Mouse (Mus musculus) layer of hippocampus, adult 6 months (tissue): ENCODE results near the gene Cx3cl1. TPM values are rescaled to one million over a fixed set of nuclear protein-coding genes. Genes with fewer than 3 reads are reported as not detected.

Experiments
- long read RNA-seq, 2 experiments: library from polyadenylated mRNA; unstranded; transcript quantifications; one replicate each; pipeline ENCODE4 v2.0.0; 2019 to 2020
- polyA plus RNA-seq: library from polyadenylated mRNA; unstranded; fragments of <200 nt; fragmentation: Nextera tagmentation; gene quantifications from 2 replicates; pipeline ENCODE4 v1.2.3, GENCODE M21; 2021

The Cx3cl1 gene
- polyA plus RNA-seq, result 391 and 504 TPM in 2 replicates
- long read RNA-seq, experiment 1, transcript Cx3cl1-201 (3 exons, 3,315 nt), result major isoform, 69 of 146 reads
- long read RNA-seq, experiment 1, partial matches to known transcripts, result 0 of 146 reads
- long read RNA-seq, experiment 1, other reads (novel, unspliced or antisense), result 77 of 146 reads
- long read RNA-seq, experiment 2, transcript Cx3cl1-201 (3 exons, 3,315 nt), result major isoform, 601 of 831 reads
- long read RNA-seq, experiment 2, partial matches to known transcripts, result 215 of 831 reads
- long read RNA-seq, experiment 2, other reads (novel, unspliced or antisense), result 11 of 831 reads

DNA sequence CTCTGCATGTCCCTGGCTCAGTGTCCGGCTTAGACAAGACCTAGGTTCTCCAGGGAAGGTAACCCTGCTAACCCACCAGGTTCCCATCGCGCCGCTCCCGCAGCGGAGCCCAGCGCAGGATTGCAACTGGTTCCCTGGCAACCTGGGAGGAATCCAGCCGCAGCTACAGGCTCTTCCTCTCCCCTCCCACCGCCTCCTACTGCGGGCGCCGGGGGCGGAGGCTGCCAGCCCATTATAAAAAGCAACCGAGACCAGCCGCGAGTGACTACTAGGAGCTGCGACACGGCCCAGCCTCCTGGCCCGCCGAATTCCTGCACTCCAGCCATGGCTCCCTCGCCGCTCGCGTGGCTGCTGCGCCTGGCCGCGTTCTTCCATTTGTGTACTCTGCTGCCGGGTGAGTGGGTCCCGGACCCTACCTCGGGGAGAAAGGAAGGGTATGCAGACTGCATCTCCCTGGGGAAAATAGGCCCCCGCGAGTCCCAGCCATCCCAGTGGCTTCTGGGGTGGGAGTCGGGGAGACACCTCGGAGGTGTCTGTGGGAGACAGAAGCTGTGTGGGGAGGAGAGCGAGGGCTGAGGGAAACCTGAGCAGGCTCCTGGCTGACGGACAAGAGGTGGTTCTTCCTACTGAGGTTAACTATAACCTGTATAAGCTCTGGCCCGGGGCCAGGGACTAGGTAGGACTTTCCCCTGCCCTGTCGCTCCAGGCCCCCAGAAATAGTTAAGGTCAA lies at the start of gene Cx3cl1:
Cx3cl1 (plus strand) TSS at position 69 of the 730 bp plus-strand sequence.

GRCm38 (mm10) chr8:94745476-94746184 lies 26.2 kb upstream of the Cx3cl1 start, which contains the start of gene Ccl22:
TSS of gene Ccl22 (plus strand) at chr8:94745590.

GRCm38 (mm10) chr8:94810153-94810552 lies 38.3 kb downstream of the Cx3cl1 start, which contains the start of gene Ccl17:
TSS of gene Ccl17 (plus strand) at chr8:94810453.

Other genes starting within 250 kb of the Cx3cl1 start
- gene Cpne2, start 239.0 kb upstream of the Cx3cl1 start, polyA plus RNA-seq, result 33.3 and 40.4 TPM in 2 replicates
- 15.5 and 16.0 TPM in 2 replicates for gene Rspry1, start 170.1 kb upstream of the Cx3cl1 start, polyA plus RNA-seq
- 25.2 and 27.1 TPM in 2 replicates for gene Fam192a, start 170.0 kb upstream of the Cx3cl1 start, polyA plus RNA-seq
- 23.3 and 35.6 TPM in 2 replicates for gene Arl2bp, start 105.4 kb upstream of the Cx3cl1 start, polyA plus RNA-seq
- gene Pllp, start 75.7 kb upstream of the Cx3cl1 start, polyA plus RNA-seq, result 50.3 and 57.9 TPM in 2 replicates
- 0.06 and 0.14 TPM in 2 replicates for gene Ccl22, start 26.4 kb upstream of the Cx3cl1 start, polyA plus RNA-seq
- 1.9 and 2.8 TPM in 2 replicates for gene Ccl17, start 38.4 kb downstream of the Cx3cl1 start, polyA plus RNA-seq
- 65.1 and 67.2 TPM in 2 replicates for gene Coq9, start 66.3 kb downstream of the Cx3cl1 start, polyA plus RNA-seq
- gene Ciapin1, start 66.3 kb downstream of the Cx3cl1 start, polyA plus RNA-seq, result 33.6 and 34.4 TPM in 2 replicates
- 155 and 156 TPM in 2 replicates for gene Polr2c, start 85.4 kb downstream of the Cx3cl1 start, polyA plus RNA-seq
- gene Dok4, start 104.3 kb downstream of the Cx3cl1 start, polyA plus RNA-seq, result 6.1 and 7.5 TPM in 2 replicates
- 1.6 and 2.5 TPM in 2 replicates for gene Ccdc102a, start 146.1 kb downstream of the Cx3cl1 start, polyA plus RNA-seq
- not detected in 2 replicates for gene Adgrg5, start 151.7 kb downstream of the Cx3cl1 start, polyA plus RNA-seq
- 34.8 and 50.8 TPM in 2 replicates for gene Adgrg1, start 202.7 kb downstream of the Cx3cl1 start, polyA plus RNA-seq
- not detected in 2 replicates for gene Adgrg3, start 245.7 kb downstream of the Cx3cl1 start, polyA plus RNA-seq